Mouse (Mus musculus): Measurements from ENCODE around the gene Hpse. TPM values are rescaled to one million over a fixed set of nuclear protein-coding genes. Genes with fewer than 3 reads are reported as not detected.

The Hpse gene
- polyA plus RNA-seq, 1 experiment from 2014 or later = 2.1 TPM

DNA sequence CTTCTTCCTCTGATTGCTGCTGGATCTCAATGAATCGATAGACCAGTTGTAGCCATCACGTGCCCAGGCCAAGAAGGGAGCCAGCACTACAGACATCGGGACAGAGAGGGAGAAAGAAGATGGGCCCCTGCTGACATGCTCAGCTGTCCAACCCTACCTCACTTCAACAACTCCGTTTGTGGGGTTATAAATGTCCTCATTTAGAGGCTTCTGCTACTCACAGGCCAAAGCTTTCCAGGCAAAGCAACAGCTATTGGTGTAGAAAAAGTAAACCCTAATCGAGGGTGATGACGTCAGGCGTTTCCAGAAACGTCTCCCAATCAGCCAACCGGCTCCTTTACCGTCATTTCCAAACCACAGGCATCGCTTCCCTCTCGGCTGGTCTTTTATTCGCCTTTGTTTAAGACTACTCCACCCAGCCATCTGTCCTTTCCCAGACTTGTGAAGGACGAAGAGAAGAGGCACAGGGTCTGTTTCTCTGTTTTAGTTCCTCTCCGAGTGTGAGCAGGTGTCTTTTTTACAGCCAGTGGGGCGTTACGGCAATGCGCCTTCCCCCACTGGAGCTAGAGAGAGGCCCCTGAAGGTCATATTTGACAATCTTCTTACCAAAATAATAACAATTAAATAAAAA is 39.5 kb downstream of the Hpse start:
- Histone ChIP-seq H3K27ac (replicated peaks; ENCODE audit: low read depth, low read length) (no peak overlapping the region), H3K27me3 (ENCODE audit: control insufficient read depth, insufficient read depth, low read length) (no peaks in the 10 kb centered on the region), H3K4me1 (ENCODE audit: control insufficient read depth, insufficient read depth, low read length) (no peaks in the 10 kb centered on the region), H3K9ac (ENCODE audit: low read length) (no peak overlapping the region), H3K9me3 (ENCODE audit: control insufficient read depth, low read length) (no peaks in the 10 kb centered on the region), H3K36me3 (ENCODE audit: control insufficient read depth, insufficient read depth, low read length) (no peaks in the 10 kb centered on the region), H3K4me2 (ENCODE audit: low read depth, severe bottlenecking) (no peak overlapping the region), H3K4me3 (ENCODE audit: low read depth, low read length) (no peak overlapping the region)
- ATAC-seq (ENCODE audit: insufficient number of reproducible peaks, low FRiP score, low TSS enrichment, low read depth) = no peak
- 73% methylated on average over 18 of the region's 18 CpGs for WGBS
- DNase-seq (ENCODE audit: low spot score) = no peak

DNA sequence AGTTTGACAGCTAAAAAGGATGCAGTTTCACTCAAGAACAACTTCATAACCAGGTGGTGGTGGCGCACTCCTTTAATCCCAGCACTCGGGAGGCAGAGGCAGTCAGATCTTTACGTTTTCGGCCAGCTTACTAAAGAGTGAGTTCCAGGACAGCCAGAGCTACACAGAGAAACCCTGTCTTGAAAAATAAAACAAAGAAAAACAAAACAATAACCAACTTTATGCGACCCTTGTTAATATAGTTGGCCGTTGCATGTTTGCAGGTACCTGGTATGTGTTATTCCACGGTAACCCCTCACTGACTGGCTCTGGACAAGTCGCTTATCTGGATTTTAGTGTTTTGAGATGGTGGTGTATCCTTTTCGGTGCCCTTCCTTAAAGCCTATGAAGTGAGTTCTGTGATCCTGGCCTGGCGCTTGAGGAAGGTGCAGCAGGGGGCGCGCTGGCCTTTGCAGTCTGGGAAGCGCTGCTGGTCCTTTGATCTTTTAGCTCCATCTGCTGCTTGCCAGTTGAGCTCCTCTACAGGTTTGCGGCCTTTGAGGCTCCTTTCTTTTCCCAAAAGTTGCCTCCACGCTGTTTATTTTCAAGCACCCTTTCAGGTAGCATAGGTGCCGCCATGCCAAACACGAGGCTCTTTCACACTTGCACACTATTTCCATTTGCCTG is 44.7 kb downstream of the Hpse start, which contains the start of gene Coq2:
Gene Coq2, minus strand, starts transcription at position 430 of the 666 bp plus-strand sequence.
- ATAC-seq (ENCODE audit: insufficient number of reproducible peaks, low FRiP score, low TSS enrichment, low read depth) (peak; percentile 36; the same call in 1 of the 2 replicates), DNase-seq (ENCODE audit: low spot score) (peak; percentile 89)
- Histone ChIP-seq H3K27me3 (ENCODE audit: control insufficient read depth, insufficient read depth, low read length) (no peaks in the 10 kb centered on the region), H3K9ac (ENCODE audit: low read length) (peak within 1 kb of the TSS; percentile 81), H3K9me3 (ENCODE audit: control insufficient read depth, low read length) (no peaks in the 10 kb centered on the region), H3K27ac (replicated peaks; ENCODE audit: low read depth, low read length) (0 out of 2 replicates have a peak within 1 kb of the TSS, but pooled peaks have one; percentile 47), H3K4me3 (ENCODE audit: low read depth, low read length) (peak within 1 kb of the TSS; percentile 79), H3K36me3 (ENCODE audit: control insufficient read depth, insufficient read depth, low read length) (peaks cover 2% of the 10 kb centered on the region; the same call in 1 of the 2 replicates), H3K4me1 (ENCODE audit: control insufficient read depth, insufficient read depth, low read length) (no peaks in the 10 kb centered on the region), H3K4me2 (ENCODE audit: low read depth, severe bottlenecking) (peak within 1 kb of the TSS; percentile 70; the same call in 1 of the 2 replicates)
- WGBS = 9% methylated on average over 17 of the region's 17 CpGs

GRCm38 (mm10) chr5:100673745-100674486 is 45.6 kb downstream of the Hpse start:
- ATAC-seq (ENCODE audit: insufficient number of reproducible peaks, low FRiP score, low TSS enrichment, low read depth) = peak; percentile 94

DNA sequence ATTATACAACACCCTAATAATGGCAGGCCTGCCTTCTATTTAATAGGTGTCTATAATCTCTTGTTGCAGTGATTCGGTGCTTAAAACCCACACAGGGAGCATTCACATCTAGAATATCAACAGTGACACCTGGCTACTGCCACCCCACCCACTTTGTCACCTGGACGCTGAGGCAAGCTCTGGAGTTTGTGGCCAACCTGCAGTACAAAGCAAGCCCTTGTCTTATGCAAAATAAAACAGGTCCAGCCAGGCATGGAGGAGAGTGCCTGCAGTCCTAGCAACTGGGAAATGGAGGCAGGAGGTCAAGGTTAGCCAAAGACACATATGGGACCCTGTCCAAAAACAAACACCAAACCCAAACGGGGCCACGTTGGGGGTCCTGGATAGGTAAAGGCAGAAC is 47.1 kb downstream of the Hpse start:
- Histone ChIP-seq H3K4me3 (ENCODE audit: low read depth, low read length) (no peak overlapping the region), H3K9ac (ENCODE audit: low read length) (no peak overlapping the region), H3K4me1 (ENCODE audit: control insufficient read depth, insufficient read depth, low read length) (no peaks in the 10 kb centered on the region), H3K4me2 (ENCODE audit: low read depth, severe bottlenecking) (no peak overlapping the region), H3K9me3 (ENCODE audit: control insufficient read depth, low read length) (no peaks in the 10 kb centered on the region), H3K27me3 (ENCODE audit: control insufficient read depth, insufficient read depth, low read length) (no peaks in the 10 kb centered on the region), H3K36me3 (ENCODE audit: control insufficient read depth, insufficient read depth, low read length) (peaks cover 3% of the 10 kb centered on the region; the same call in 1 of the 2 replicates), H3K27ac (replicated peaks; ENCODE audit: low read depth, low read length) (no peak overlapping the region)
- 85% methylated on average over 4 of the region's 4 CpGs for WGBS
- ATAC-seq (ENCODE audit: insufficient number of reproducible peaks, low FRiP score, low TSS enrichment, low read depth) = no peak
- DNase-seq (ENCODE audit: low spot score) = no peak

More at GRCm38 (mm10) chr5:100673745-100674486, 45.6 kb downstream of the Hpse start:
- Histone ChIP-seq H3K9ac (ENCODE audit: low read length) (peak overlapping the region; percentile 81), H3K27me3 (ENCODE audit: control insufficient read depth, insufficient read depth, low read length) (no peaks in the 10 kb centered on the region), H3K36me3 (ENCODE audit: control insufficient read depth, insufficient read depth, low read length) (peaks cover 2% of the 10 kb centered on the region; the same call in 1 of the 2 replicates), H3K4me3 (ENCODE audit: low read depth, low read length) (peak overlapping the region; percentile 79), H3K27ac (replicated peaks; ENCODE audit: low read depth, low read length) (0 out of 2 replicates have a peak overlapping the region, but pooled peaks have one; percentile 47), H3K4me2 (ENCODE audit: low read depth, severe bottlenecking) (peak overlapping the region; percentile 70), H3K9me3 (ENCODE audit: control insufficient read depth, low read length) (no peaks in the 10 kb centered on the region), H3K4me1 (ENCODE audit: control insufficient read depth, insufficient read depth, low read length) (no peaks in the 10 kb centered on the region)
- peak; percentile 90 for DNase-seq (ENCODE audit: low spot score)
- WGBS = under 1% methylated on average over 71 of the region's 71 CpGs

DNA sequence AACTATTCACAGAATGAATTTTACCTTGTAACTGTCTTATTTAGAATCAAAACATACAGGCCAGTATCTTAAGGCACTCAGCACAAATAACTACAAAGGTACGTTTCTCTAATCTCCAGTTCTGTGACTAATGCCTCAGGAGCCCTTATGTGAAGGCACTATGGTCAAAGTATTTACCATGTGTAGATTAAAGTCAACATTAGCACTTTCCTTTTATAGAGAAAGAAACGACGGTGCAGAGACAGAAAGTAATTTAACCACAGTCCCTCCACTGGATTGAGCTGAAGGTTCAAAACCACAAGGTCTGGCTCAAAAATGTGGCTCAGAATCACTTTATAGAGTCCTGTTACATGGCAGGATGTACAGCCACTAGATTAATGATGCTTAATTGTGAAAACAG is 47.6 kb downstream of the Hpse start:
- WGBS = 81% methylated on average over 3 of the region's 3 CpGs
- ATAC-seq (ENCODE audit: insufficient number of reproducible peaks, low FRiP score, low TSS enrichment, low read depth) (no peak), DNase-seq (ENCODE audit: low spot score) (no peak)
- Histone ChIP-seq H3K36me3 (ENCODE audit: control insufficient read depth, insufficient read depth, low read length) (peaks cover 6% of the 10 kb centered on the region; the same call in 1 of the 2 replicates), H3K9me3 (ENCODE audit: control insufficient read depth, low read length) (no peaks in the 10 kb centered on the region), H3K4me3 (ENCODE audit: low read depth, low read length) (no peak overlapping the region), H3K27me3 (ENCODE audit: control insufficient read depth, insufficient read depth, low read length) (no peaks in the 10 kb centered on the region), H3K9ac (ENCODE audit: low read length) (no peak overlapping the region), H3K27ac (replicated peaks; ENCODE audit: low read depth, low read length) (no peak overlapping the region), H3K4me2 (ENCODE audit: low read depth, severe bottlenecking) (no peak overlapping the region), H3K4me1 (ENCODE audit: control insufficient read depth, insufficient read depth, low read length) (no peaks in the 10 kb centered on the region)

GRCm38 (mm10) chr5:100671398-100671797 is 48.1 kb downstream of the Hpse start:
- no peaks in the 10 kb centered on the region for H3K27me3 ChIP-seq (ENCODE audit: control insufficient read depth, insufficient read depth, low read length)
- no peak overlapping the region for H3K4me3 ChIP-seq (ENCODE audit: low read depth, low read length)
- H3K9ac ChIP-seq (ENCODE audit: low read length) = no peak overlapping the region
- 33% methylated on average over 5 of the region's 5 CpGs for WGBS
- peaks cover 7% of the 10 kb centered on the region; the same call in 1 of the 2 replicates for H3K36me3 ChIP-seq (ENCODE audit: control insufficient read depth, insufficient read depth, low read length)
- no peak overlapping the region for H3K4me2 ChIP-seq (ENCODE audit: low read depth, severe bottlenecking)
- peak; percentile 69 for DNase-seq (ENCODE audit: low spot score)
- H3K27ac ChIP-seq (replicated peaks; ENCODE audit: low read depth, low read length) = no peak overlapping the region
- H3K9me3 ChIP-seq (ENCODE audit: control insufficient read depth, low read length) = no peaks in the 10 kb centered on the region
- no peak for ATAC-seq (ENCODE audit: insufficient number of reproducible peaks, low FRiP score, low TSS enrichment, low read depth)
- H3K4me1 ChIP-seq (ENCODE audit: control insufficient read depth, insufficient read depth, low read length) = no peaks in the 10 kb centered on the region

DNA sequence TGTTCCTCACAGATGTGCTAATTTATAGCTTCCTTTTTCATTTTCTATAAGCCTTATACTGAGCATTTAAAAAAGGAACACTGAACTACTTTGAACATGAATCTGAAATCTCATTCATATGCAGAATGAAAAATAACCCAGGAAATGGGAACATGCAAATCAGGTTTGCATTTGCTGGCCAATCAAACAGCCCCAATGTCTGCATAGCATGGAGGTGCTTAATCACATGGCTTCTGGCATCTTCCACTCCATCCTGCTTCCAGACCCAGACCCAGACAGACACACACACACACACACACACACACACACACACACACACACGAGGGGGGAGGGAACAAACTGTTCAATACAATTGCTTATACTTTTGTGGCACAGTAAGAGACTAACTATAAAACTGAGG is 52.6 kb downstream of the Hpse start:
- no peaks in the 10 kb centered on the region for H3K27me3 ChIP-seq (ENCODE audit: control insufficient read depth, insufficient read depth, low read length)
- ATAC-seq (ENCODE audit: insufficient number of reproducible peaks, low FRiP score, low TSS enrichment, low read depth) (no peak), DNase-seq (ENCODE audit: low spot score) (no peak)
- no peaks in the 10 kb centered on the region for H3K9me3 ChIP-seq (ENCODE audit: control insufficient read depth, low read length)
- peaks cover 17% of the 10 kb centered on the region for H3K36me3 ChIP-seq (ENCODE audit: control insufficient read depth, insufficient read depth, low read length)
- H3K4me3 ChIP-seq (ENCODE audit: low read depth, low read length) = no peak overlapping the region
- H3K4me1 ChIP-seq (ENCODE audit: control insufficient read depth, insufficient read depth, low read length) = no peaks in the 10 kb centered on the region
- no peak overlapping the region for H3K4me2 ChIP-seq (ENCODE audit: low read depth, severe bottlenecking)
- WGBS = 92% methylated on average over 1 of the region's 1 CpGs
- no peak overlapping the region for H3K9ac ChIP-seq (ENCODE audit: low read length)
- no peak overlapping the region for H3K27ac ChIP-seq (replicated peaks; ENCODE audit: low read depth, low read length)

DNA sequence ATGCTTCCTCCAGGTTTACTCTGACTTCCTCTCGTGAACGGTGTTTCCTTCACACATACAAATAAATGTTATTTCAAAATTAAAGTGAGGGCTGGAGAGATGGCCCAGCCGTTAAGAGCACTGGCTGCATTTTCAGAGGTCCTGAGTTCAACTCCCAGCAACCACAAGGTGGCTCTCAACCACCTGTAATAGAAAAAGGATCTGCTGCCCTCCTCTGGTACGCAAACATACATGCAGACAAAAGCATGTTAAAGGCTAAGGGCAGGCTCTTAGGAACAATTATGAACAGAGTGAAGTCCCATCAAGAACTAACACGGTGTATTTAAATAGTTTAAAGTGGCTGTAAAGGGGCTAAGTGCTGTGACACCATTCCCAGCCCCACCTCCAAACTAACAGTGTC is 55.7 kb downstream of the Hpse start:
- Histone ChIP-seq H3K9ac (ENCODE audit: low read length) (no peak overlapping the region), H3K9me3 (ENCODE audit: control insufficient read depth, low read length) (no peaks in the 10 kb centered on the region), H3K4me3 (ENCODE audit: low read depth, low read length) (no peak overlapping the region), H3K36me3 (ENCODE audit: control insufficient read depth, insufficient read depth, low read length) (peaks cover 24% of the 10 kb centered on the region), H3K4me2 (ENCODE audit: low read depth, severe bottlenecking) (no peak overlapping the region), H3K27ac (replicated peaks; ENCODE audit: low read depth, low read length) (no peak overlapping the region), H3K4me1 (ENCODE audit: control insufficient read depth, insufficient read depth, low read length) (no peaks in the 10 kb centered on the region), H3K27me3 (ENCODE audit: control insufficient read depth, insufficient read depth, low read length) (no peaks in the 10 kb centered on the region)
- ATAC-seq (ENCODE audit: insufficient number of reproducible peaks, low FRiP score, low TSS enrichment, low read depth) = no peak
- peak; percentile 34 for DNase-seq (ENCODE audit: low spot score)
- WGBS = 59% methylated on average over 5 of the region's 5 CpGs

Data from limb, embryonic 11.5 days (tissue).